Mouse (Mus musculus) MEL (cell line): ENCODE data around the gene Mob3b. TPM values are rescaled to one million over a fixed set of nuclear protein-coding genes. Genes with fewer than 3 reads are reported as not detected.

Experiments
- DNase-seq: peaks from one replicate; pipeline ENCODE4 v3.0.0; 2011; ENCODE audit warnings: low read depth, low spot score
- H3K27ac ChIP-seq: 2 replicates; pipeline ENCODE4 v1.5.1; 2012; ENCODE audit warnings: low read depth, mild to moderate bottlenecking, control low read depth, low read length, moderate library complexity; ENCODE audit not compliant: control insufficient read depth
- H3K27me3 ChIP-seq, 2 experiments: fragments of 150-350 bp in 1 of 2; sonication (generic) in 1 of 2; 2 replicates each; pipeline ENCODE4 v1.6.1; 2012; ENCODE audit warnings: low read length in 2 of 2, mild to moderate bottlenecking in 2 of 2, improper control_type of control experiment in 1 of 2, moderate library complexity in 1 of 2; ENCODE audit not compliant: insufficient read depth in 2 of 2, control insufficient read depth in 1 of 2
- H3K36me3 ChIP-seq, 2 experiments: 2 replicates each; pipeline ENCODE4 v1.6.1; 2012 to 2014; ENCODE audit warnings: low read length in 2 of 2, improper control_type of control experiment in 1 of 2, inconsistent platforms in 1 of 2, mild to moderate bottlenecking in 1 of 2; ENCODE audit not compliant: insufficient read depth in 2 of 2, control insufficient read depth in 1 of 2
- H3K4me1 ChIP-seq, 2 experiments: fragments of 150-350 bp in 1 of 2; sonication (generic) in 1 of 2; 2 replicates each; pipeline ENCODE4 v1.6.1; 2012; ENCODE audit warnings: low read length in 2 of 2, improper control_type of control experiment in 1 of 2, mild to moderate bottlenecking in 1 of 2; ENCODE audit not compliant: insufficient read depth in 2 of 2, control insufficient read depth in 1 of 2
- H3K4me3 ChIP-seq, 2 experiments: fragments of 150-350 bp in 1 of 2; sonication (generic) in 1 of 2; 2 replicates each; pipeline ENCODE4 v1.5.1; 2012; ENCODE audit warnings: low read depth in 2 of 2, low read length in 2 of 2, mild to moderate bottlenecking in 2 of 2, moderate library complexity in 2 of 2, control low read depth in 1 of 2, improper control_type of control experiment in 1 of 2; ENCODE audit not compliant: control insufficient read depth in 1 of 2, insufficient read depth in 1 of 2
- H3K79me2 ChIP-seq: 2 replicates; pipeline ENCODE4 v1.6.1; 2012; ENCODE audit warnings: mild to moderate bottlenecking, low read length, moderate library complexity; ENCODE audit not compliant: control insufficient read depth, poor library complexity, insufficient read depth
- H3K9ac ChIP-seq: 2 replicates; pipeline ENCODE4 v1.6.1; 2012; ENCODE audit warnings: low read depth, mild to moderate bottlenecking, control low read depth, low read length, moderate library complexity; ENCODE audit not compliant: control insufficient read depth, poor library complexity, severe bottlenecking
- H3K9me3 ChIP-seq: fragments of 150-350 bp; sonication (generic); replicated peaks from 2 replicates; pipeline ENCODE4 v1.6.1; 2012; ENCODE audit warnings: mild to moderate bottlenecking, low read length, improper control_type of control experiment, moderate library complexity; ENCODE audit not compliant: insufficient read depth
- CHD1 ChIP-seq: IDR thresholded peaks from 2 replicates; pipeline ENCODE4 v1.6.1; 2012; ENCODE audit warnings: low read depth, mild to moderate bottlenecking, inconsistent platforms, low read length, improper control_type of control experiment
- CHD2 ChIP-seq: IDR thresholded peaks from 2 replicates; pipeline ENCODE4 v1.6.1; 2011; ENCODE audit warnings: low read length, improper control_type of control experiment
- CTCF ChIP-seq, 3 experiments: IDR thresholded peaks in 2 of 3; conservative IDR thresholded peaks in 1 of 3; 2 replicates each; pipeline ENCODE4 v1.5.1; 2011 to 2012; ENCODE audit warnings: low read length in 3 of 3, low read depth in 2 of 3, mild to moderate bottlenecking in 2 of 3, improper control_type of control experiment in 1 of 3, inconsistent platforms in 1 of 3, mixed read lengths in 1 of 3, moderate library complexity in 1 of 3; ENCODE audit not compliant: control insufficient read depth in 1 of 3, insufficient read depth in 1 of 3, poor library complexity in 1 of 3, severe bottlenecking in 1 of 3
- E2F4 ChIP-seq: IDR thresholded peaks from 2 replicates; pipeline ENCODE4 v1.6.1; 2011; ENCODE audit warnings: low read depth, low read length, improper control_type of control experiment, borderline replicate concordance
- ELF1 ChIP-seq: IDR thresholded peaks from 2 replicates; pipeline ENCODE4 v1.6.1; 2014; ENCODE audit warnings: low read depth, mild to moderate bottlenecking, inconsistent platforms, low read length, improper control_type of control experiment, moderate library complexity
- ETS1 ChIP-seq: IDR thresholded peaks from 2 replicates; pipeline ENCODE4 v1.6.1; 2012; ENCODE audit warnings: low read depth, mild to moderate bottlenecking, inconsistent platforms, low read length, improper control_type of control experiment, moderate library complexity
- GABPA ChIP-seq: IDR thresholded peaks from 2 replicates; pipeline ENCODE4 v1.6.1; 2012; ENCODE audit warnings: low read depth, mild to moderate bottlenecking, inconsistent platforms, low read length, improper control_type of control experiment, moderate library complexity
- GATA1 ChIP-seq: IDR thresholded peaks from 2 replicates; pipeline ENCODE4 v1.6.1; 2011; ENCODE audit warnings: low read depth, low read length, improper control_type of control experiment
- JUND ChIP-seq: IDR thresholded peaks from 2 replicates; pipeline ENCODE4 v1.6.1; 2011; ENCODE audit warnings: low read depth, mild to moderate bottlenecking, improper control_type of control experiment, low read length
- KAT2A ChIP-seq: conservative IDR thresholded peaks from 2 replicates; pipeline ENCODE4 v1.6.1; 2012; ENCODE audit warnings: low read depth, low read length, improper control_type of control experiment, inconsistent platforms
- MAFK ChIP-seq: IDR thresholded peaks from 2 replicates; pipeline ENCODE4 v1.6.1; 2011; ENCODE audit warnings: low read depth, mild to moderate bottlenecking, low read length, improper control_type of control experiment, borderline replicate concordance
- MAZ ChIP-seq: IDR thresholded peaks from 2 replicates; pipeline ENCODE4 v1.6.1; 2012; ENCODE audit warnings: low read depth, mild to moderate bottlenecking, inconsistent platforms, low read length, improper control_type of control experiment
- MEF2A ChIP-seq: IDR thresholded peaks from 2 replicates; pipeline ENCODE4 v1.6.1; 2014; ENCODE audit warnings: low read depth, mild to moderate bottlenecking, inconsistent platforms, low read length, improper control_type of control experiment; ENCODE audit not compliant: poor library complexity, insufficient replicate concordance, severe bottlenecking; ENCODE audit errors: extremely low read depth
- MXI1 ChIP-seq: IDR thresholded peaks from 2 replicates; pipeline ENCODE4 v1.6.1; 2011; ENCODE audit warnings: mild to moderate bottlenecking, low read depth, low read length, improper control_type of control experiment
- NRF1 ChIP-seq: IDR thresholded peaks from 2 replicates; pipeline ENCODE4 v1.6.1; 2014; ENCODE audit warnings: low read depth, mild to moderate bottlenecking, inconsistent platforms, low read length, improper control_type of control experiment, moderate library complexity; ENCODE audit not compliant: poor library complexity, insufficient read depth, severe bottlenecking
- POLR2AphosphoS2 ChIP-seq: IDR thresholded peaks from 2 replicates; pipeline ENCODE4 v1.6.1; 2011; ENCODE audit warnings: low read length, improper control_type of control experiment
- POLR2AphosphoS5 ChIP-seq: IDR thresholded peaks from 2 replicates; pipeline ENCODE4 v1.6.1; 2012; ENCODE audit warnings: low read depth, borderline replicate concordance, mild to moderate bottlenecking, inconsistent platforms, low read length, moderate library complexity, mixed read lengths
- RAD21 ChIP-seq: IDR thresholded peaks from 2 replicates; pipeline ENCODE4 v1.6.1; 2011; ENCODE audit warnings: mild to moderate bottlenecking, low read depth, low read length, improper control_type of control experiment
- RCOR1 ChIP-seq: IDR thresholded peaks from 2 replicates; pipeline ENCODE4 v1.6.1; 2012; ENCODE audit warnings: low read depth, mild to moderate bottlenecking, inconsistent platforms, low read length, improper control_type of control experiment
- SIN3A ChIP-seq: IDR thresholded peaks from 2 replicates; pipeline ENCODE4 v1.6.1; 2012; ENCODE audit warnings: low read length, improper control_type of control experiment, inconsistent platforms
- TAL1 ChIP-seq: IDR thresholded peaks from 2 replicates; pipeline ENCODE4 v1.6.1; 2012; ENCODE audit warnings: mild to moderate bottlenecking, inconsistent platforms, low read length, moderate library complexity, mixed read lengths
- TBP ChIP-seq: IDR thresholded peaks from 2 replicates; pipeline ENCODE4 v1.8.0; 2011; ENCODE audit warnings: low read depth, low read length, improper control_type of control experiment
- UBTF ChIP-seq: IDR thresholded peaks from 2 replicates; pipeline ENCODE4 v1.6.1; 2012; ENCODE audit warnings: low read depth, mild to moderate bottlenecking, inconsistent platforms, low read length, improper control_type of control experiment, moderate library complexity, borderline replicate concordance; ENCODE audit not compliant: insufficient read depth
- USF1 ChIP-seq: IDR thresholded peaks from 2 replicates; pipeline ENCODE4 v1.6.1; 2014; ENCODE audit warnings: low read depth, mild to moderate bottlenecking, inconsistent platforms, low read length, improper control_type of control experiment, moderate library complexity
- ZKSCAN1 ChIP-seq: IDR thresholded peaks from 2 replicates; pipeline ENCODE4 v1.6.1; 2012; ENCODE audit warnings: low read depth, mild to moderate bottlenecking, inconsistent platforms, low read length, improper control_type of control experiment, moderate library complexity
- ZNF384 ChIP-seq: IDR thresholded peaks from 2 replicates; pipeline ENCODE4 v1.6.1; 2012; ENCODE audit warnings: low read depth, mild to moderate bottlenecking, inconsistent platforms, low read length, improper control_type of control experiment
- polyA plus RNA-seq, 2 experiments: library from polyadenylated mRNA; stranded (reverse) in 1 of 2; unstranded in 1 of 2; fragments of >175 nt in 1 of 2; fragments of >200 nt in 1 of 2; gene quantifications; 2 replicates each; pipeline versions ENCODE4 v1.2.1 to v1.2.4; 2012; ENCODE audit warnings: low replicate concordance in 2 of 2, low read depth in 1 of 2; ENCODE audit not compliant: insufficient read length in 2 of 2, insufficient read depth in 1 of 2, missing spikeins in 1 of 2
- total RNA-seq: library from RNA; depleted of rRNA; stranded (reverse); fragments of 300-350 nt; gene quantifications from 2 replicates; pipeline ENCODE4 v1.2.3, GENCODE M21; 2012

Gene Mob3b
- total and polyA plus RNA-seq, 3 experiments = 3.8 to 4.2 TPM; not detected in 1

GRCm38 (mm10) chr4:34980461-34981039 is 176.7 kb downstream of the Mob3b start:
- TF ChIP-seq NRF1 (no peak), GATA1 (no peak), GABPA (no peak), USF1 (no peak), MEF2A (no peak), RAD21 (no peak), ELF1 (no peak), ZNF384 (no peak), KAT2A (no peak), CHD1 (no peak), POLR2AphosphoS5 (no peak), RCOR1 (no peak), CHD2 (no peak), MAZ (no peak)
- H3K4me3 ChIP-seq = no peak overlapping the region
- DNase-seq = no peak
- H3K9ac ChIP-seq = no peak overlapping the region
- no peak overlapping the region for H3K27ac ChIP-seq
- no peaks in the 10 kb centered on the region for H3K79me2 ChIP-seq
- no peaks in the 10 kb centered on the region for H3K27me3 ChIP-seq
- no peaks in the 10 kb centered on the region for H3K36me3 ChIP-seq
- no peaks in the 10 kb centered on the region for H3K4me1 ChIP-seq
- no peaks in the 10 kb centered on the region for H3K9me3 ChIP-seq

GRCm38 (mm10) chr4:34976916-34977702 is 180.2 kb downstream of the Mob3b start:
- no peaks in the 10 kb centered on the region for H3K9me3 ChIP-seq
- no peak for DNase-seq
- no peak for TF ChIP-seq TAL1
- TF ChIP-seq MAFK = no peak
- no peak for TF ChIP-seq MXI1
- no peak for TF ChIP-seq ETS1
- no peak for TF ChIP-seq RAD21
- no peak for TF ChIP-seq POLR2AphosphoS2
- no peak for TF ChIP-seq JUND
- TF ChIP-seq NRF1 = no peak
- no peak for TF ChIP-seq TBP
- no peak for TF ChIP-seq CTCF (IDR thresholded peaks at IDR 0.05 in 2 of 3, conservative IDR thresholded peaks at IDR 0.05 in 1 of 3; ENCODE audit: control insufficient read depth in 1 of 3, insufficient read depth in 1 of 3, low read depth in 2 of 3, low read length in 3 of 3, poor library complexity in 1 of 3, severe bottlenecking in 1 of 3)
- no peak for TF ChIP-seq MAZ
- TF ChIP-seq RCOR1 = no peak
- TF ChIP-seq ZKSCAN1 = no peak
- no peak for TF ChIP-seq E2F4
- no peak for TF ChIP-seq MEF2A
- TF ChIP-seq UBTF = no peak
- no peak for TF ChIP-seq SIN3A
- H3K4me1 ChIP-seq = no peaks in the 10 kb centered on the region
- no peaks in the 10 kb centered on the region for H3K36me3 ChIP-seq
- H3K27ac ChIP-seq = no peak overlapping the region
- H3K9ac ChIP-seq = no peak overlapping the region
- H3K79me2 ChIP-seq = no peaks in the 10 kb centered on the region
- no peaks in the 10 kb centered on the region for H3K27me3 ChIP-seq
- H3K4me3 ChIP-seq = no peak overlapping the region
